Mouse (Mus musculus): ENCODE results near the gene Tmprss6. TPM values are rescaled to one million over a fixed set of nuclear protein-coding genes. Genes with fewer than 3 reads are reported as not detected.

The Tmprss6 gene
- polyA plus RNA-seq (2015; fragmentation: Nextera tagmentation; extraction: Ambion mirVana) = 0.29 and 0.51 TPM in 2 replicates

DNA sequence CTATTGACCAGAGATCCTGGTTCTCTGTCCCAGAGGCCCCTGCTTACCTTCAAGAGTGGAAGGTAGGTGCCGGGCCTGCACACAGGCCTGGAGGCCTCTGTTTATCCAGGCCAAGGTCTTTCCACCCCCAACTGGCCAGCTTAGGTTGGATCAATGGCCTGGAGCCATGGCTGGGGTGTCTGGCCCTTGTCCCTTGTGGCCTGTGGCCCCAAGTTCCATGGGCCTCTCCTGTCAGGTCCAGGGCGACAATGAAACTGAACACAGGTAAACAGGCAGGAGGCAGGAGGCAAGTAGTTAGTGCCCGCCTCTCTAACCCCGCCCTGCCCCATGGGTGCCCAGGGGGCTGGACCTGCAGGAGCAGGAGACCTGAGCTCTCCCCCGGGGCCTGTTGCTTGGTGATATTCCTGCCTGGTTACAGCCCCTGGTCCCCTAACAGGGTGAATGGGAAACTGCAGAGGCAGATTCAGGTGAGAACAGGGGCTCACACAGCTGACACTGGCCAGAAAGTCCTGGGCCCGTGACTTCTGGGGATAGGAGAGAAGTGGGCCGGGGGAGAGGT, at the start of gene Tmprss6:
Gene Tmprss6 (minus strand): TSS at position 256 of the 559 bp plus-strand sequence.
- Histone ChIP-seq H3K4me2 (ENCODE audit: low read length) (no peak within 1 kb of the TSS), H3K4me3 (ENCODE audit: low read length) (no peak within 1 kb of the TSS), H3K9ac (ENCODE audit: low read depth, low read length) (no peak within 1 kb of the TSS), H3K9me3 (ENCODE audit: control insufficient read depth, low read length) (no peaks in the 10 kb centered on the region), H3K27me3 (replicated peaks; ENCODE audit: control insufficient read depth, insufficient read depth, low read length) (no peaks in the 10 kb centered on the region), H3K36me3 (ENCODE audit: control insufficient read depth, insufficient read depth, low read length) (no peaks in the 10 kb centered on the region), H3K27ac (ENCODE audit: low read depth, low read length) (no peak within 1 kb of the TSS), H3K4me1 (ENCODE audit: control insufficient read depth, insufficient read depth, low read depth, low read length) (no peaks in the 10 kb centered on the region)
- 86% methylated on average over 7 of the region's 7 CpGs for WGBS
- no peak for ATAC-seq

DNA sequence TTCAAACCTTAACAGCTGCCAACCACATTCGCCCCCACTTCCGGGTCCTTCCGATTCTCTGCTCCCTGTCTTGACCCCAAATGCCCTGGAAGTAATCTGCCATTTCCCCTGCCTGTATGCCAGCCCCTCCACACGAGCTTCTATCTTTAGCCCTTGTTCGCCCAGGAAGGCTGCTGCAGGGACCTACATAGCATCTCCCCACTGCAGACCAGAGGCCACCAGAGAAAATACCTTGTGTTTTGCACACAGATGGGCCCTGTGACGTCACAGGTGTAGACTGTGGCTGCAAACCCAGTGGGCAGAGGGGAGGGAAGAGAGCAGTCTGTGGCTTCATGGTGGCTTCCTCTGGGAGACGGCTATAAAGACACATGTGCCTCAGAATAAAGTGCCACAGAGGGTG, 49.8 kb upstream of the Tmprss6 start:
- H3K9me3 ChIP-seq (ENCODE audit: control insufficient read depth, low read length) = no peaks in the 10 kb centered on the region

DNA sequence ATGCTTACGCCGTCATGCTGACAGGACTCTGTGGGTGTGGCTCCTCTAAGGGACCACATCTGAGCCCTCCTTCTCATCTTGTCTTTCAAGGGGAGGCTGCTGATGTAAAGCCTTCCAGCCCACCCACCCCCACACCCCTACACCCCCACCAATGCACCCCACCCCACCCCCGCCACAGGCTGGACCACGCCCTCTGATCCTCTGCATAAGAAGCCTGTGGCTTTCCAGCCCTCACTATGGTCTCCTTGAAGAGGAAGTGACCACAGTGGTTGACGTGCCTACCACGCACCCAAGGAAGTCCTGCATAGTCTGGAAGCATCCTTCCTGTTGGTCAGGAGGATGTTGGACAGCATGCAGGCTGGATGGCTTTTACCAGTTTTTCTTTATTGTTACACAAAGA, 47.3 kb upstream of the Tmprss6 start:
- no peak overlapping the region for H3K9ac ChIP-seq (ENCODE audit: low read depth, low read length)
- no peaks in the 10 kb centered on the region for H3K4me1 ChIP-seq (ENCODE audit: control insufficient read depth, insufficient read depth, low read depth, low read length)
- H3K4me2 ChIP-seq (ENCODE audit: low read length) = no peak overlapping the region
- H3K4me3 ChIP-seq (ENCODE audit: low read length) = no peak overlapping the region
- 89% methylated on average over 6 of the region's 6 CpGs for WGBS
- H3K36me3 ChIP-seq (ENCODE audit: control insufficient read depth, insufficient read depth, low read length) = no peaks in the 10 kb centered on the region
- no peaks in the 10 kb centered on the region for H3K9me3 ChIP-seq (ENCODE audit: control insufficient read depth, low read length)
- no peak overlapping the region for H3K27ac ChIP-seq (ENCODE audit: low read depth, low read length)
- ATAC-seq = no peak
- H3K27me3 ChIP-seq (replicated peaks; ENCODE audit: control insufficient read depth, insufficient read depth, low read length) = no peaks in the 10 kb centered on the region

More for the DNA sequence above, 49.8 kb upstream of the Tmprss6 start:
- no peak overlapping the region for H3K4me2 ChIP-seq (ENCODE audit: low read length)
- no peak overlapping the region for H3K4me3 ChIP-seq (ENCODE audit: low read length)
- no peaks in the 10 kb centered on the region for H3K27me3 ChIP-seq (replicated peaks; ENCODE audit: control insufficient read depth, insufficient read depth, low read length)
- ATAC-seq = no peak
- 76% methylated on average over 7 of the region's 7 CpGs for WGBS
- H3K4me1 ChIP-seq (ENCODE audit: control insufficient read depth, insufficient read depth, low read depth, low read length) = no peaks in the 10 kb centered on the region
- H3K27ac ChIP-seq (ENCODE audit: low read depth, low read length) = no peak overlapping the region
- H3K9ac ChIP-seq (ENCODE audit: low read depth, low read length) = no peak overlapping the region
- H3K36me3 ChIP-seq (ENCODE audit: control insufficient read depth, insufficient read depth, low read length) = no peaks in the 10 kb centered on the region

DNA sequence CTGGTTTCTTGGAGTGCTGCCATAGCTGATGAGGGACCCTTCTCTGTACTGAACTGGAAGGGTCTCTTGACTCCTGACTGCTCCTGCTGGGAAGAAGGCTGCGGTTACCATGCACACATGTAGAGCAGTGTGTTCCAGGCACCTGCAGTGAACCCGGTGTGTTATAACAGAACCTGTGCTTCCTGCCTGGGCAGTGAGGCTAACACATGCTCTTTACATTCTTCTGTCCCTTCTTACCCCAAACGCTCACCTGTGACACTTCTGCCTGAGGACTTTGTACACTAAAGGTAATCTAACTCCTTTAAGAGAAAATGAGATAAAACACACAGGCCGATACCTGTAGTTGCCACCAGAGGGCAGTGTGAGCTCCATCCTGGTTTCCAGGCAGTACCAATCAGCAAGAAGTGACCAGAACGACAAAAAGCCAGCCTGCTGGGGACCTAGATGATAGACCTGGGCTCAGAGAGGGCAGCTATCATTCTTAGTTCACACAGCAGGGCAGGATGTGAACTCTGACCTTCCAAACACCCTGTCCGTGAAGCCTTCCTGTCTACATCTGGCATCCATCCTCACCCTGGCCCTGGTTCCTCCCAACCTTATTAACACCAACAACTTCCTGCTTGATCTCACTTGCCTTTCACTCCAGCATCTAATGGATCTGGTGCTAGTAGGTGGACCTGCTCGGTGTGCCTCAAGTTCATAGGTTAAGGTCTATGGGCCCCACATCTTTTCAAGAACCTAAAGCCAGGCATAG, 46.1 kb upstream of the Tmprss6 start:
- H3K36me3 ChIP-seq (ENCODE audit: control insufficient read depth, insufficient read depth, low read length) = no peaks in the 10 kb centered on the region
- no peak overlapping the region for H3K27ac ChIP-seq (ENCODE audit: low read depth, low read length)
- H3K27me3 ChIP-seq (replicated peaks; ENCODE audit: control insufficient read depth, insufficient read depth, low read length) = no peaks in the 10 kb centered on the region
- no peak overlapping the region for H3K4me3 ChIP-seq (ENCODE audit: low read length)
- no peak overlapping the region for H3K4me2 ChIP-seq (ENCODE audit: low read length)
- peaks cover 4% of the 10 kb centered on the region; the same call in 1 of the 2 replicates for H3K4me1 ChIP-seq (ENCODE audit: control insufficient read depth, insufficient read depth, low read depth, low read length)
- peak; percentile 61; the same call in 1 of the 2 replicates for ATAC-seq
- H3K9ac ChIP-seq (ENCODE audit: low read depth, low read length) = no peak overlapping the region
- H3K9me3 ChIP-seq (ENCODE audit: control insufficient read depth, low read length) = no peaks in the 10 kb centered on the region
- WGBS = 28% methylated on average over 7 of the region's 7 CpGs

DNA sequence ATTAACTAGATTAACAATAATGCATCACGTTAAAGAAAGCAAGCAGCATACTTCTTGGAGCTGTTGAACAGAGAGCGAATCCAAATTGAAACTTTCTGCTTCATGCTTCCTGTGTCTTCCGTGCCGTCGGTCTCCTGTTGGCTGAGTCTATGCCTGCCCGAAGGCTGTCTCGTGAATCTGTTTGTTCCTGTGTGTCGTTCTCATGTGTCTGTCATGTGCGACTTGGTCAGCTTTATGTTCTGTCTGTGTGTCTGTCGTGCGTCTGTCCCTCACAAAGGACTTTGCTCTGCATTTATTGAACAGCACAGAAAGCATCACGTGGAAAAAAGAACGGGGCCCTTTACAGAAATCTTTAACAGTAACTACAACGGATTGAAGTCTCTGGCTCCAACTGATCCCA, 44.6 kb upstream of the Tmprss6 start:
- H3K4me2 ChIP-seq (ENCODE audit: low read length) = no peak overlapping the region
- no peak for ATAC-seq
- no peaks in the 10 kb centered on the region for H3K9me3 ChIP-seq (ENCODE audit: control insufficient read depth, low read length)
- H3K9ac ChIP-seq (ENCODE audit: low read depth, low read length) = no peak overlapping the region
- 89% methylated on average over 14 of the region's 14 CpGs for WGBS
- H3K27ac ChIP-seq (ENCODE audit: low read depth, low read length) = no peak overlapping the region
- H3K36me3 ChIP-seq (ENCODE audit: control insufficient read depth, insufficient read depth, low read length) = no peaks in the 10 kb centered on the region
- H3K4me1 ChIP-seq (ENCODE audit: control insufficient read depth, insufficient read depth, low read depth, low read length) = peaks cover 5% of the 10 kb centered on the region; the same call in 1 of the 2 replicates
- no peak overlapping the region for H3K4me3 ChIP-seq (ENCODE audit: low read length)
- H3K27me3 ChIP-seq (replicated peaks; ENCODE audit: control insufficient read depth, insufficient read depth, low read length) = no peaks in the 10 kb centered on the region

DNA sequence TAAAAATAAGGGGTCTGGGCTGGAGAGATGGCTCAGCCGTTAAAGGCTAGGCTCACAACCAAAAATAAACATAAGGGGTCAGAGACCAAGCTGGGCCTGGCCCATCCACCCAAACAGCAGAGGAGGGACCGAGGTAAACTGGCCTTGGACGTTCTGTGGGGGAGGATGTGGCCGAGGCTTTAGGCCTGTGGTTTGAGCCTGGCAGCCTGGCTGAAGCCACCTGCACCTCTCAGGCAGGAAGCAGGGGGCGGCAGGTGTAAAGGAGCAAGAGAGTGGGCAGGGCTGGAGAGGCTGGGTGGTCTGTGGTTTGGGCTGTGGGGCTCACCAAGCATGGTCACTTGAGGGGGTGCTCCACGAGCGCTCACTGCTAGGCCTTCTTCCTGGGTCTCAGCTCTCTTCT, 43.5 kb upstream of the Tmprss6 start:
- no peaks in the 10 kb centered on the region for H3K27me3 ChIP-seq (replicated peaks; ENCODE audit: control insufficient read depth, insufficient read depth, low read length)
- H3K9me3 ChIP-seq (ENCODE audit: control insufficient read depth, low read length) = no peaks in the 10 kb centered on the region
- peaks cover 5% of the 10 kb centered on the region; the same call in 1 of the 2 replicates for H3K4me1 ChIP-seq (ENCODE audit: control insufficient read depth, insufficient read depth, low read depth, low read length)
- H3K9ac ChIP-seq (ENCODE audit: low read depth, low read length) = no peak overlapping the region
- no peak for ATAC-seq
- no peak overlapping the region for H3K27ac ChIP-seq (ENCODE audit: low read depth, low read length)
- H3K4me2 ChIP-seq (ENCODE audit: low read length) = no peak overlapping the region
- H3K36me3 ChIP-seq (ENCODE audit: control insufficient read depth, insufficient read depth, low read length) = no peaks in the 10 kb centered on the region
- H3K4me3 ChIP-seq (ENCODE audit: low read length) = no peak overlapping the region
- 90% methylated on average over 7 of the region's 7 CpGs for WGBS

DNA sequence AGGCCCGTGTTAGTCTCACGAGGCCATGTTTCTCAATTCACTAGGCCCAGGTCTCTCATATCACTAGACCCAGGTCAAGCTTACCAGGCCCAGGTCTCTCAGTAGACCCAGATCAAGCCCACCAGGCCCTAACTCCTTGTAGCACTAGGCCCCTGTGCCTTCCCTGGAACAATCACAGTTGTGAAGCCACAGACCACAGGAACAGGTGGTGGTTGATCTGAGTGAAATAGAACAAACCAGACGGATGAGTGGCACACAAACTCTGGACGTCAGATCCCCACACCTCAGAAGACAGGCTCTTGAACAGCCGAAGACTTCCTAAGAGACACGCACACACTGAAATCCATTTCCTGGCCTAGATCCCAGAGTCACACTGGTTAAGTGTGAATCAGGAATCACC, 42.3 kb upstream of the Tmprss6 start:
- H3K9ac ChIP-seq (ENCODE audit: low read depth, low read length) = no peak overlapping the region
- no peaks in the 10 kb centered on the region for H3K27me3 ChIP-seq (replicated peaks; ENCODE audit: control insufficient read depth, insufficient read depth, low read length)
- no peaks in the 10 kb centered on the region for H3K9me3 ChIP-seq (ENCODE audit: control insufficient read depth, low read length)
- no peak for ATAC-seq
- no peak overlapping the region for H3K27ac ChIP-seq (ENCODE audit: low read depth, low read length)
- no peak overlapping the region for H3K4me2 ChIP-seq (ENCODE audit: low read length)
- no peak overlapping the region for H3K4me3 ChIP-seq (ENCODE audit: low read length)
- peaks cover 5% of the 10 kb centered on the region; the same call in 1 of the 2 replicates for H3K4me1 ChIP-seq (ENCODE audit: control insufficient read depth, insufficient read depth, low read depth, low read length)
- no peaks in the 10 kb centered on the region for H3K36me3 ChIP-seq (ENCODE audit: control insufficient read depth, insufficient read depth, low read length)
- 91% methylated on average over 6 of the region's 6 CpGs for WGBS

DNA sequence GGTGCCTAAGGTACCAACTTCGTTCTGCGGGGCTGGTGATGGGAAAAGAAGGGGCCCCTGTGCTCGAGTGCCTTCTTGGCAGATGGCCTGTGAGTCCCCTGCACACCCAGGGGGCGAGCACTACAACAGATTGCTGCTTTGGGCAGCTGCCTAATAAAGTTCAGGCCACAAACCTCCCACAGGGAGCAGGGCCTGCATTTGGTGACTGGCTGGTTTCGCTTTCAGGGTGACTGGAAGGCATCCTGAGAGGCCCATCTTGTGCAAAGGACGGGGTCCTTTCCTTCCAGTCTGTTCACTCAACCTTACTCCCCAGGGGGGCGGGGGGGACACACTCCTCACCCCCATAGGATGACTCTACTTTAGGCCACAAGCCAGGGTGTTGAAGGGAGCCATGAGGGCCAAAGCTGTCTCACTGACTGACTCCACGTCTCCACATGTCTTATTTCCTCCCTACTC, 41.7 kb upstream of the Tmprss6 start:
- H3K9ac ChIP-seq (ENCODE audit: low read depth, low read length) = no peak overlapping the region
- H3K4me1 ChIP-seq (ENCODE audit: control insufficient read depth, insufficient read depth, low read depth, low read length) = peaks cover 5% of the 10 kb centered on the region; the same call in 1 of the 2 replicates
- no peak overlapping the region for H3K27ac ChIP-seq (ENCODE audit: low read depth, low read length)
- no peak overlapping the region for H3K4me2 ChIP-seq (ENCODE audit: low read length)
- no peak for ATAC-seq
- H3K27me3 ChIP-seq (replicated peaks; ENCODE audit: control insufficient read depth, insufficient read depth, low read length) = no peaks in the 10 kb centered on the region
- 45% methylated on average over 8 of the region's 8 CpGs for WGBS
- no peaks in the 10 kb centered on the region for H3K9me3 ChIP-seq (ENCODE audit: control insufficient read depth, low read length)
- H3K4me3 ChIP-seq (ENCODE audit: low read length) = no peak overlapping the region
- no peaks in the 10 kb centered on the region for H3K36me3 ChIP-seq (ENCODE audit: control insufficient read depth, insufficient read depth, low read length)

DNA sequence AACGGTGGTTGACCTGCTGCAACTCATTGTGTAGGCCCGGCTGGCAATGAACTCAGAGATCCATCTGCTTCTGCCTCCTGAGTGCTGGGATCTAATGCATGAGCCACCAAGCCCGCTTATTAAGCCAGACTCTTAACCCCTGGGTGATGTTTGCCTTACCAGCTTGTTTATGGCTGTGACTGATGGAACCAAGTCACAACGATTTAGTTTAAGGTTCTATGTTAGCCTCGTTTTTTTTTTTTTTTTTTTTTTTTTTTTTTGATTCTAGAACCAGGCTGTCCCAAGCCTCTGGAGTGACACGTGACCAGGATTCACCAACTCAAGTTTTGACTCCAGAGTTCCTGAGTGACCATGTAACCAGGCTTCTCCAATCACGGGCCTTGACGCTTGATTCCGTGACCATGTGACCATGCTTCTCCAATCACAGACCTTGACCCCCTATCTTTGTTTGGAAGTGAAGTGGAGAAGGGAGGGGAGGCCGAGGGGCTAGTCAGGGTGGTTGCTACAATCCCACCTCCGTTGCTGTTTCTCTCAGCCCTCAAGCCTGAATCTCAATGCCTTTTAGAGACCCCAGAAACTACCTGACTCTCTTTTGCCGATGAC, 41.0 kb upstream of the Tmprss6 start:
- H3K4me3 ChIP-seq (ENCODE audit: low read length) = no peak overlapping the region
- 0 out of 2 replicates have a peak overlapping the region, but pooled peaks have one; percentile 9 for H3K4me2 ChIP-seq (ENCODE audit: low read length)
- H3K36me3 ChIP-seq (ENCODE audit: control insufficient read depth, insufficient read depth, low read length) = no peaks in the 10 kb centered on the region
- peaks cover 3% of the 10 kb centered on the region for H3K9me3 ChIP-seq (ENCODE audit: control insufficient read depth, low read length)
- H3K4me1 ChIP-seq (ENCODE audit: control insufficient read depth, insufficient read depth, low read depth, low read length) = peaks cover 5% of the 10 kb centered on the region; the same call in 1 of the 2 replicates
- H3K27me3 ChIP-seq (replicated peaks; ENCODE audit: control insufficient read depth, insufficient read depth, low read length) = no peaks in the 10 kb centered on the region
- H3K9ac ChIP-seq (ENCODE audit: low read depth, low read length) = 0 out of 2 replicates have a peak overlapping the region, but pooled peaks have one; percentile 7
- WGBS = 47% methylated on average over 12 of the region's 12 CpGs
- H3K27ac ChIP-seq (ENCODE audit: low read depth, low read length) = no peak overlapping the region
- no peak for ATAC-seq
